Mouse (Mus musculus) macrophage (primary cell): ENCODE results near the gene Mrpl40. TPM values are rescaled to one million over a fixed set of nuclear protein-coding genes. Genes with fewer than 3 reads are reported as not detected.
"Not testable (repeated sequence)": the region's sequence is repeated elsewhere in the genome, so short reads cannot be mapped to it uniquely, and the experiment has no call there.

ENCODE experiments used
- H3K27ac ChIP-seq: fragments of 350-480 bp; formaldehyde crosslinking; 2 replicates; pipeline ENCODE4 v1.9.0; 2021
- H3K36me3 ChIP-seq: fragments of 350-480 bp; formaldehyde crosslinking; 2 replicates; pipeline ENCODE4 v1.9.0; 2021; ENCODE audit errors: inconsistent target
- H3K4me3 ChIP-seq: fragments of 350-480 bp; formaldehyde crosslinking; 2 replicates; pipeline ENCODE4 v1.9.0; 2021; ENCODE audit errors: inconsistent target
- H3K79me2 ChIP-seq: fragments of 350-480 bp; formaldehyde crosslinking; 2 replicates; pipeline ENCODE4 v1.9.0; 2021; ENCODE audit errors: inconsistent target
- WGBS: methylation state at CpG from one replicate; pipeline ENCODE4 v1.1.7; 2026; ENCODE audit warnings: inconsistent platforms; ENCODE audit not compliant: missing documents; 5-methylcytosine and 5-hydroxymethylcytosine counted together
- polyA plus RNA-seq: library from polyadenylated mRNA; stranded (reverse); fragments of 250-400 nt; gene quantifications from 3 replicates; pipeline ENCODE4 v1.2.4, GENCODE M21; 2018; ENCODE audit warnings: inconsistent platforms

Mrpl40 gene
- polyA plus RNA-seq, 1 experiment from 2014 or later, result 43.5 TPM

DNA sequence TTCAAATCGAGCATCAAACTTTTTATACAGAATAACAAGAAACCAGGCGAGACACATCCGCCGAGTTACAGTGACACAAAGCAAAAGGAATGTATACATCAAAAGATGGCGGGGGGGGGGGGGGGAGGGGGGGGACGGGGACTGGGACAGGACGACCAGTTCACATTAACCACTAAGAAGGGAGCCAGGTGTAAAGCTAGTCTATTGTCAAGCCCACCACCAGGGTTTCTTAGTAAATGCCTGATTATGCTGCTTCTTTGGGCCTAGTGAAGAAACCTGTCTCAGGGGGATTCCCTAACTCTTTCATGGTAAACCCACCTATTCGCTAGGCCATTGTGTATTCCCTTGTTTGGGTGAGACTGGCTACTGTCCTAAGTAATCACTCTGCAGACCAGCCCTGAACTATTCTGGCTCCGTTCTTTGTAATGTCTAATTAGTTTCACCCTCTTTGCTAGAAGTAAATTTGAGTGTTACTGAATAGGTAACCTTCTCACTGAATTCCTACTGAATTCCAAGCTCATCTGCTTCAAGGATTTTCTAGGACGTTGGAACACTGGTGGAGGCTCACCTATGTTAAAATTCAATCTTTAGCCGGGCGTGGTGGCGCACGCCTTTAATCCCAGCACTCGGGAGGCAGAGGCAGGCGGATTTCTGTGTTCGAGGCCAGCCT, 27.0 kb downstream of the Mrpl40 start:
- not testable (repeated sequence) for H3K4me3 ChIP-seq, H3K79me2 ChIP-seq, H3K36me3 ChIP-seq, H3K27ac ChIP-seq
- WGBS, result 96% methylated on average over 10 of the region's 17 CpGs

DNA sequence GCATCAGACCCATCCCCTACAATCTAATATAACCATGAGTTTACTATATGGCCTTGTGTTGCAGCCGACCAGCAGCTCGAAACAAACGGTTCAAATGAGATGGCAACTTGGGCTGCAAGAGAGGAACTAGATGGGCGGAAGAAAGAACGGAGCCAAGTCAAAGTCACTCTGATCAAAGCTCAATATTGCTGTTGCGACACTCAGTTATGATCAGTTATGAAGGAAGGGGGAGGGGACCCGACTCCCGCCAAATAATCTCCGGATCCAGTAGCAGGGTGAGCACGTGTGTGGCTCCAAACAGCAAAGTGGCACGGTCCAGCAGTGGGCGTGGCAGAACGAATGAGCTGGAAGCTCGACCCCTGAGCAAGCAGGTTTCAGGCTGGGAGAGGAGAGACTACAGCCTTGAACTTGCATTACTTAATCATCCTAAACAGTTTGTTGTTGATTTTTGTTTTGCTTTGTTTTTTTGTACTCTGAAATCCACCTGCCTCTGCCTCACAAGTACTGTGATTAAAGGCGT, 30.3 kb downstream of the Mrpl40 start:
- Histone ChIP-seq H3K27ac (no peak overlapping the region), H3K4me3 (no peak overlapping the region), H3K79me2 (no peaks in the 10 kb centered on the region), H3K36me3 (no peaks in the 10 kb centered on the region)
- 92% methylated on average over 15 of the region's 15 CpGs for WGBS

DNA sequence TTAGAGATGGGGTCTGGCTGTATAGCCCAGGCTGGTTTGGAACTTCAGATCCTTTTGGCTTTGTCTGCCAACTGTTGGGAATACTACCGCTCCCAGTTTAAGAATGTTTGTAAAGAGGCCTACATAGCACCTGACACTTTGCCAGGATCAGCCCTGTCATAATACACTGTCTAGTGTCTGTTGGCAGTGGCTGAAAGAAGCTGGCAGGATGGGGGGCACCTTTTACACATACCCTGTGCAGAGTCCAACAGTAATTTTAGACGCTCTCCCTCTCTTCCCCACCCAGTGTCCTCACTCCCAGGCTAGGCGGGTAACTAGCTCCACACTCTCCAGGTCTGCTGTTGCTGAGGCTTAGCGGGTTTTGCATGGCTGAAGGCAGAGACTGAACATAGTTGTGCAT, 38.3 kb downstream of the Mrpl40 start:
- WGBS, result 89% methylated on average over 4 of the region's 4 CpGs

DNA sequence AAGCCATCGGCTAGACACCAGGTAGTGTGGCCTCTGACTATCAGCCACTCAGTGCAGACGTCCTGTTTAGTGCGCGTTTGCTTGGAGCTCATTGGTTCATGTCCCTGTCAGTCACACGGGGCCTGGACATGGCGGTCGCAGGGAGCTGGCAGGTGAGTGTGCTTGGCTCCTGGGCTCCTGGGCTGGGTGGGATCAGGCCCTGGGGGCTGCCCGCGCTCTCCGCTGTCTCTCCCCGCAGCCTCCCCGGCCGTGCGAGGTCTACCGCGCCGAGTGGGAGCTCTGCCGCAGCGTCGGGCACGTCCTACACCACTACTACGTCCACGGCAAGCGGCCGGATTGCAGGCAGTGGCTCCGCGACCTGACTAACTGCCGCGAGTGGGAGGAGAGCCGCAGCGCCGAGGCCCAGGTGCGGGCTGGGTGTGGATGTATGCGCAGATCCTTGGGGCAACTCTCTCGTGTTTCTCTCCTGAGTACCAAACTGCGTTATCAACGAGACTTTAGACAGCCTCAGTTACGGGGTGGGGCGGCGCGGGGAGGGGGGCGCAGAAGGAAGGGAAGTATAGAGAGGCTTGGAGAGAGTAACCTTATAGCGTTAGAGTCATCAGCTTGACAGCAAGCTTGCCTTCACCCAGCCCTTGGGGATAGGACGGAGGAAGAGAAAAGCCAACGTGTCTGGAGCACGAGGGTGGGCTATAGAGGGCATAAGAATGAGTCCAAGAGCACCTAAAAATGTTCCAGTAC, 40.0 kb downstream of the Mrpl40 start, which contains the start of the genes 2510002D24Rik and Gm28539:
TSS of gene 2510002D24Rik (plus strand) at position 111 of the 741 bp plus-strand sequence.
TSS of gene Gm28539 (plus strand) at position 117 of the 741 bp plus-strand sequence.
- WGBS, result 3% methylated on average over 46 of the region's 46 CpGs
- Histone ChIP-seq H3K4me3 (peak within 1 kb of the TSS; percentile 53), H3K36me3 (peaks cover 18% of the 10 kb centered on the region; the same call in 1 of the 2 replicates), H3K79me2 (no peaks in the 10 kb centered on the region), H3K27ac (no peak within 1 kb of the TSS)

More for the DNA sequence above, 38.3 kb downstream of the Mrpl40 start:
- peaks cover 13% of the 10 kb centered on the region; the same call in 1 of the 2 replicates for H3K36me3 ChIP-seq
- H3K79me2 ChIP-seq, result no peaks in the 10 kb centered on the region
- H3K4me3 ChIP-seq, result no peak overlapping the region
- no peak overlapping the region for H3K27ac ChIP-seq

DNA sequence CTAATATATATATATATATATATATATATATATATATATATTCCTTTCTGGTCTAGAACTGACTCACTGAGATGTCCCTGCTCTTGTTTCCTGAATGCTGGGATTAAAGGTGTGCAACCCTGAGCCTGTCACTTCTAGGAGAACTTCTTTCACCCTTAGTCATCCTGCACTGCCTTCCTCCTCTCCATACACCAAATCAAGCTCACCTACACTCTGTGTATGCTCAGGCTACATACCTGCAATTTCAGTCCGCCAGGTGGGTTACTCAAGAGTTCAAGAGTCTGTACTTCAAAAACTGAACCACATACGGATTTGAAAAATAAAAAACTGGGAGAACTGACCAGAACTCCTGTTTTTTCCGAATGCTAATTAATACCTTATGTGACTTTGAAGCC, 40.6 kb downstream of the Mrpl40 start:
- Histone ChIP-seq H3K4me3 (peak overlapping the region; percentile 53; the same call in 1 of the 2 replicates), H3K79me2 (no peaks in the 10 kb centered on the region), H3K36me3 (peaks cover 22% of the 10 kb centered on the region; the same call in 1 of the 2 replicates), H3K27ac (no peak overlapping the region)
- WGBS, result 42% methylated on average over 3 of the region's 3 CpGs

DNA sequence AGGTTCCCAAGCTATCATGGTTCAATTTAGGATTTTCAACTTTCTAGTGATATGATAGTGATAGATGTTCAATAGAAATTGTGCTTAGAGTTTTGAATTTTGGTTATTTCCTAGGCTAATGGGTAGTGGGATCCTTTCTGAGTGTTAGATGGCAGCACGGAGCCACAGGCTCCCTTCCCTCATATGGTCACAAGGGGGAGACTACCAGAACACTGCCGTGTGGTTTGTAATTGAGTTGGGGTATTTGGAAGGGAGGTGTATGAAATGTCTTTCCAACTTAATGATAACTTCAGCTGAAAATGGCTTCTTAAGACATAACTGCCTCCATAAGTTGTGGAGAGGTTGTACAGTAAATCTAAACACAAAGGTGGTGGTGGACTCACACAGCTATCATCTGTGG, 43.2 kb downstream of the Mrpl40 start:
- Histone ChIP-seq H3K36me3 (peaks cover 45% of the 10 kb centered on the region; the same call in 1 of the 2 replicates), H3K79me2 (no peaks in the 10 kb centered on the region), H3K4me3 (no peak overlapping the region), H3K27ac (no peak overlapping the region)
- 82% methylated on average over 2 of the region's 2 CpGs for WGBS

DNA sequence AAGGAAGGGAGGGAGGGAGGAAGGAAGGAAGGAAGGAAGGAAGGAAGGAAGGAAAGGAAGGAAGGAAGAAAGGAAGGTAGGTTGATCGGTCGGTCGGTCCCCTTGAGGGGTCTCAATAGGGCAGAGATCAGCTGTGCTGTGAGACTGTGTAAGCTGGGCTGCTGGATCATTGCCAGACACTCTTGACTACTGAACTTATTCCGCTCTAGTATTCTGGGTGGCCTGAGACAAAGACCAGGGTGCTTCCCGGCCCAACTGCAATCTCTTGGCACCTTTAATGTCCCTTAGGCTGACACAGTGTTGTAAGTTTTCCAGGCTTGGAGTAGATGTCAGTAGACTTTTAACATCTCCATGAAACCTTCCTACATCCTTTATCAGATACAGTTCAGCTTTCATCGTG, 47.6 kb downstream of the Mrpl40 start:
- no peaks in the 10 kb centered on the region for H3K79me2 ChIP-seq
- H3K27ac ChIP-seq, result no peak overlapping the region
- no peak overlapping the region for H3K4me3 ChIP-seq
- peaks cover 83% of the 10 kb centered on the region for H3K36me3 ChIP-seq
- WGBS, result 93% methylated on average over 3 of the region's 6 CpGs

DNA sequence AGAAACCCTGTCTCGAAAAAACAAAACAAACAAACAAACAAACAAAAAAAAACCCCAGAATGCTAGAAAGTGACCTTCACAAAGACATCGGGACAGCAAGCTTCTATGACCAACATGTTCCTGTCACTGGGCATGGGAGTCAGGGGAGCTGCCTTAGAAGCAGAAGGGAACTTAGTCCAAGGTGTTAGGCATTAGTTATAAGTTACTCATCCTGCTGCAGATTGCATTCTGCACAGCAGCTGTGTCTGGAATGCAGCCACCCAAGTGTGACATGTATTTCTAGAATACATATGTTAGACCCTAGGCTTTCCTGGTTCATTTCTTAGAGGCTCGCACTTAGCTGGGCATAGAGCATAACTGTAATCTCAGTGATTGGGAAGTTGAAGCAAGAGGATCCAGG, 48.0 kb downstream of the Mrpl40 start:
- no peak overlapping the region for H3K4me3 ChIP-seq
- H3K36me3 ChIP-seq, result peaks cover 83% of the 10 kb centered on the region
- 96% methylated on average over 3 of the region's 3 CpGs for WGBS

DNA sequence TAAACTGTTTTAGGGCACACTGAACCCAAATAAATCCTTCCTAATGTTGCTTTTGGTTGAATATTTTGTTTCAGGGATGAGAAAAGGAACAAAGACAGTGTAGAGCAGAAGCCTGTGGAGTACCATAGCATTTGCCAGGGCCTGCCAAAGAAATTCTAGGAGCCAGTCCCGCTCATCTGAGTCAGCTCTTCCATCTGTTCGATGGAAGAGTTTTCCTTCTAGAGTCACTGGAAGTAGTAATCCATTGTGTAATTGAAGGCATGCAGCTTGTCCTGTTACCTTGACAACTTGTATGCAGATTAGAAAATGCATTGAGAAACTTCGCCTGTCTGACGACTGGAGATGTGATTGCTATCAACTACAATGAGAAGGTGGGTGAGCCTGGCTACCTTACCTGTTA, 53.7 kb downstream of the Mrpl40 start:
- no peak overlapping the region for H3K27ac ChIP-seq
- peaks cover 98% of the 10 kb centered on the region for H3K36me3 ChIP-seq
- H3K79me2 ChIP-seq, result no peaks in the 10 kb centered on the region
- WGBS, result 82% methylated on average over 4 of the region's 4 CpGs
- no peak overlapping the region for H3K4me3 ChIP-seq

More for the DNA sequence above, 48.0 kb downstream of the Mrpl40 start:
- Histone ChIP-seq H3K79me2 (no peaks in the 10 kb centered on the region), H3K27ac (no peak overlapping the region)

DNA sequence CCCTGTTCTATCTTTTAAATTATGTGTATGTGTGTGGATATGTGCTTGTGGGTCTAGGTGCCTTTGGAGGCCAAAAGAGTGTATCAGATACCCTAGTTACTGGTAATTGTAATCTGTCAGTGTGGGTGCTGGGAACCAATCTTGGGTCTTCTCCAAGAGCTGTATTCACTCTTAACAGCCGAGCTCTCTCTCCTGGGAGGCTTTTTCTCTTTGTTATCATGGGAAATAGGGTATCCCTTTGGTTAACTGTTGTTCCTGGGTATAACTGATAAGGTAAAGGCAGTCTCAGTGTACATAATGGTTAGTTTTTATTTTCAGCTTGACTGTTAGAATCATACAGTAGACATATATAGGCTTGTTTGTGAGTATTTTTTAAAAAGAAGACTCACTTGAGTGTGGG, 54.3 kb downstream of the Mrpl40 start:
- peaks cover 98% of the 10 kb centered on the region for H3K36me3 ChIP-seq
- H3K27ac ChIP-seq, result no peak overlapping the region
- no CpG with 5 or more reads among the region's 1 CpGs for WGBS
- no peak overlapping the region for H3K4me3 ChIP-seq
- H3K79me2 ChIP-seq, result no peaks in the 10 kb centered on the region

Other genes starting within 250 kb of the Mrpl40 start
- 0.33 to 0.36 TPM in 2 of 3 replicates, not detected in the other for gene Sept5, start 246.9 kb downstream of the Mrpl40 start, polyA plus RNA-seq
- not detected in 3 replicates for gene Cldn5, start 100.0 kb downstream of the Mrpl40 start, polyA plus RNA-seq
- gene Ufd1, start 65.1 kb downstream of the Mrpl40 start, polyA plus RNA-seq, result 29.8 to 43.1 TPM (median 34.8 TPM) in 3 replicates
- 1.4 to 16.3 TPM (median 4.9 TPM) in 3 replicates for gene Cdc45, start 64.9 kb downstream of the Mrpl40 start, polyA plus RNA-seq
- 4.3 to 5.8 TPM (median 5.6 TPM) in 3 replicates for gene 2510002D24Rik, start 40.3 kb downstream of the Mrpl40 start, polyA plus RNA-seq
- not detected in 3 replicates for gene Gm28539, start 40.3 kb downstream of the Mrpl40 start, polyA plus RNA-seq
- 20.1 to 22.6 TPM (median 22.2 TPM) in 3 replicates for gene Hira, start 175 bp upstream of the Mrpl40 start, polyA plus RNA-seq